Mouse (Mus musculus): ENCODE data around the gene Smchd1.

DNA sequence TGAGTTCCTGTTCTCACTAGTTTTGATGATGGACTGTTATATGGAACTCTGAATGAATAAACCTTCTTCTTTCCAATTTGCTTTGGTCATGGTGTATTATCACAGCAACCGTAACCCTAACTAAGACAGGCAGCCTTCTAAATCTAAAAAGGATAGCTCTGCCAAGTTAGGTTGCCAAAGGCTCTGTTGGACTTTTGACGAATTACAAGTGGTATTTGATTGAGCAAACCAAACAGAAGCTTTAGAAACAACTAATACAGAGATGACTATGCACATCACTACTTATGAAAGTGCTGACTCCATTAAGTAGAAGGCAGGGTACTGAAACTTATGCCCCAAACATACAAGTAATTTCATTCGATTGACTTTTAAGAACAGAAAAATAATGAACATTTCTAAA, 127.0 kb downstream of the Smchd1 start:
- no peak for TF ChIP-seq CTCF (IDR thresholded peaks at IDR 0.05; ENCODE audit: low read depth)
- no peak for TF ChIP-seq EP300 (optimal IDR thresholded peaks at IDR 0.05)

Measured in stomach, postnatal 0 days (tissue).